Mouse (Mus musculus): Measurements from ENCODE around the gene Zfp993.
"Not testable (repeated sequence)": the region's sequence is repeated elsewhere in the genome, so short reads cannot be mapped to it uniquely, and the experiment has no call there.

The Zfp993 gene

DNA sequence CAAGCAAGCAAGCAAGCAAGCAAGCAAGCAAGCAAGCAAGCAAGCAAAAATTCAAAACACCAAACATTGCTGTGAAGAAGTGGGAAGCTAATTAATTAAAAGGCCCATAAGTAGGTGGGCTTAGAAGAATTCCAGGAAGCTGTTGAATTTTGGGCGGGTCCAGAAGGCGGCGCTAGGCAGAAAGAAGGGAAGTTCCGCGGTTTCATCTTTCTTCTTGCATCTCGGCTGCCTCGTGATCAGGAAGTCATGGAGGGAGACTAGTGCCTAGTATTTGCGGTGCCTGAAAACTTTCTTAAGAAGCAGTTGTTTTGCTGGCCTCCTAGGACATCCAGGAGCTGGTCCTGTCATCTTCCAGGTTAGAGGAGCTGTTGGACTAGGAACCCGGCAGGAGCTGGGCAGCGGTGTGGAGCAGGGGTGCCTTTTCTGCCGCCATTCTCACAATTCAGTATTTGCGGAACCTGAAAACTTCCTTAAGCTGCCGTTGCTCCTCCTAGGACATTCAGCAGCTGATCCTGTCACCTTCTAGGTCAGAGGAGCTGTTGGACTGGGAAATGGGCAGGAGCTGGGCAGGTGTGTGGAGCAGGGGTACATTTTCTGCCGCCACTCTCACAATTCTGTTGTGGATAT is at the start of gene Zfp993:
TSS of gene Zfp993 (plus strand) at position 188 of the 627 bp plus-strand sequence.
- DNase-seq (ENCODE audit: low read depth, low spot score): not testable (repeated sequence)

DNA sequence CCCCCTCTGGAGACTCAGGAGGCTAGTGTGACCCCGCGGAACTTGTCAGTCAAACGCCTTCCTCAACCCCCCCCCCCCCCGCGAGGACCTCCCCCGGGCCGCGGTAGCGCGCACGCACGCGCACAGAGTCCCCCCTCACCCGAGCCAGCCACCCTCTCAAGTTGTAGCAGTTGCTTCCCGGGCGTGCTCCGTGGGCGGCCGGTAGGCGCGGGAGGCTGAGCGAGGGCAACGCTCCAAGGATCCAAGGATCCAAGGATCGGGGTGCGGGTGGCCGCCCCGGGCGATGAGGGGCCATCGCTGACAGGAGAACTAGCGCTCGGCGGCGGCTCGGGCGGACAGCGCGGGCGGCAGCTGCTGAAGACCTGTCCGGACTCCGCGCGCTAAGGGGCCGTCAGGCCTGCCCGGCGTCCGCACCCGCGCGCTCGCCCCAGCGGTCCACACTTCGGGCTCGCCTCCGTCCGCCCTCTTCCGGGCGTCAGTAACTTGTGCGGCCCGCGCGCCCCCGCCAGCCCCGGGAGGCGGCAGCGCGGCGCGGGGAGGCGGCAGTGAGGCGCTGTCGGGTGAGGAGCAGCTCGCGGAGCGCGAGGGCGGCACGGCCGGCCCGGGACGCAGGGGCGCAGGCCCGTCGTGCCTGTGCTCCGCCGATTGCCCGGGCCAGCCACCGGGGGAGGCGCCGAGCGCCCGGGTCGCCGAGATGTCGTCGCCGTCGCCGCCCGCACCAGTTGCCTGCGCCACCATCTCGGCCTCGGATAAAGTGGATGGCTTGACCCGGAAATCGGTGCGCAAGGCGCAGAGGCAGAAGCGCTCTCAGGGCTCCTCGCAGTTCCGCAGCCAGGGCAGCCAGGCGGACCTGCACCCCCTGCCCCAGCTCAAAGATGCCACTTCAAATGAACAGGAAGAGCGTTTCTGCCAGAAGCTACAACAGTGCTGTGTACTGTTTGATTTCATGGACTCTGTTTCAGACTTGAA is 30.6 kb upstream of the Zfp993 start:
- DNase-seq (ENCODE audit: low read depth, low spot score): not testable (repeated sequence)

DNA sequence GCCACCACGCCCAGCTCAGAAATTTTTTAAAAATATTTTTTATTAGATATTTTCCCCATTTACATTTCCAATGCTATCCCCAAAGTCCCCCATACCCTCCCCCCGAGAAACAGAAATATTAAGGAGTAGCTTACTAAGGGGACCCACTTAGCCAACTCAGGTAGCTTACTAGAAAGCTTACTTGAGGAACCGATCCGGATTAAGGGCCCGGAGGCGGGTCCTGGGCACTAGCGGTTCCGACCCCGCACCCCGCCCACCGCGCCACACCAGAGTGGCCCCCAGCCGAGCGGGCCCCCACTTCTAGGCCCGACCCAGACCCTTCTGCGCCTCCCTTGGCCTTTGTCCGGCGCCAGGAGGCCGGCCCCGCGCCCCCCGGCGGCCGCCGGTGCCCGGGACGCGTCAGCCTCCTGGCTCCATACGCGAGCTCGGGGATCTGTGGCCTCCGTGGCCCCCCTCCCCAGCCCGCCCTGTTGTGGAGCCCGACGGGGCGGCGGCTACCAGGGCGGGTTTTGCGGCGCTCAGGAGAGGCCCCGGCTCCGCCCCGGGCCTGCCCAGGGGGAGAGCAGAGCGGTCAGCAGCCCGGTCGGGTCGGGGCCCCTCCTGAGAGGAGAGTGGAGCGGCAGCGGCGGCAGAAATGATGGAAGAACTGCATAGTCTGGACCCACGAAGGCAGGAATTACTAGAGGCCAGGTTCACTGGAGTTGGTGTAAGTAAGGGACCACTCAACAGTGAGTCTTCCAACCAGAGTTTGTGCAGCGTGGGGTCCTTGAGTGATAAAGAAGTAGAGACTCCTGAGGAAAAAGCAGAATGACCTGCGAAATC is 7.0 kb upstream of the Zfp993 start:
- DNase-seq (ENCODE audit: low read depth, low spot score): not testable (repeated sequence)

DNA sequence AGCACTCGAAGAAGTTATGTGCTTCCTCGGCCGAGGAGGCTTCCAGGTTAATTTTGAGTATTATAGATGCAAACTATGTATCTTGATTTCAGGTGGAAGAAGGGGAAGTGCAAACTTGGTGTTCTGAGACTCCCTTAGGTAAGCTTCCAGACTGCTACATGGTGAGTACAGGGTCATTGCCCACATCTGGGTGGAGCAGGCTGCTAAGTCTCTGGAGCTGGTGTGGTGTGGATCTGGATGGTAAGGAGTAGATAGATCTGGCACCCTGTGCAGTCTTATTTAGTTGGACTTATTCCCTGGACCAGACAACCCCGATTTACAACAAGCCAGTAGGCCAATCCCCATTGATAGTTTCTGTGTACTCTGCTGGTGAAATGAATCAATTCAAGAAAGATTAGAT is 33.6 kb downstream of the Zfp993 start:
- DNase-seq (ENCODE audit: low read depth, low spot score): not testable (repeated sequence)

DNA sequence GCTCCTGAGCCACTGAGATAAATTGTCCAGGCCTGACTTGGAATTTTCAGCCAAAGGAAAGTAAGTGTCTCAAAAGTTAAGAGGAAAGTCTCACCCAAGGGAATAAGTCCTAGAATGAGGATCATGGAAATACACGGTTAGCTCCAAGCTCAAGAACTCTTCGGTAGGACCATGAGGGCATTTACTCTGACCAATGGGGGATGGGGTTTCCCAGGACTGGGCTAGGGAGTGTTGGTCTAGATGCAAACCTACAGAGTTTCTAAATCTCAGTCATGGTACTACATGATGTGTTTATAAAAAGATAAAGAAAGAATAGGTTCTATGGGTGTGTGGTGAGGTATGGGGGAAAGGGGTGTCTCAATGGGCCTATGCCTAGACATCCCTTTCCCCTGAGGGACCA is 38.9 kb downstream of the Zfp993 start:
- not testable (repeated sequence) for DNase-seq (ENCODE audit: low read depth, low spot score)

DNA sequence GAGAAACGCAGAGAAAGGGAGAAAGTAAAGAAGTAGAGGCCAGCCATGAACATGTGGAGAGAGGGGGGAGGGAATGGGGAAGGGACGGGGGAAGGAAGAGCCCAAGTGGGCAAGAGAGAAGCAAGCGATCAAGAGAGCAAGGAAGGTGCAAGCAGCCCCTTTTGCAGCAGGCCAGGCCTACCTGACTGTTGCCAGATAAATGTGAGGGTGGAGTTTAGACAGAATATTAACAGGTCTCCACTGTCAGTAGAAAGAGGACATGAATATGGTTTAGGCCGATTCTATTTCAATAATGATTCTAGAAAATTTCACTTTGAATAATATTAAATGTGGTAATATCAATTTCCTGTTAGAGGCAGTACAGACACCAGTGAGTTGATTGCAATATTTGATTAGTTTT is 39.4 kb downstream of the Zfp993 start:
- DNase-seq (ENCODE audit: low read depth, low spot score): not testable (repeated sequence)

DNA sequence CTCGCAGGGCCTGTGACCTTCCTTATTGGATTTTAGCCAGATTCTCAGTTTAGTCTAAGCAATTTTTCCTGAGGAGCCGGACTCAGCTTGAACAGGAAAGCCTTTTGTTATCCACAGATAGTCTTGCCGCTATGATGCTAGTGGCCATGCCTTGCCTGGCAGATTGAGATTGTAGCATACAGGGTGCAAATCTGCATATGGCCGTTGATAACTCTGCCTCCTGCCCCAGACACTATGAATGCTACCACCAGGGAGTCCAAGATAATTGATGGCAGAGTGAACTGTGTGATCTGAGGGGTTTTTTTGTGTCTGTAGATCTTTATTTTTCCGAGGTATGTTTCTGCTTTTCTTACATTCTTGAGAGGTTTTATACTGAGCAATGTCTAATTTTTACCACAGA is 39.9 kb downstream of the Zfp993 start:
- DNase-seq (ENCODE audit: low read depth, low spot score): not testable (repeated sequence)

Data from A20 (cell line).